Mouse (Mus musculus) cerebellum, adult 11-12 months (tissue): ENCODE measurements around the gene Rabgef1.

ENCODE experiments used
- DNase-seq: peaks from one replicate; pipeline ENCODE4 v3.0.0; 2022

Rabgef1 gene

DNA sequence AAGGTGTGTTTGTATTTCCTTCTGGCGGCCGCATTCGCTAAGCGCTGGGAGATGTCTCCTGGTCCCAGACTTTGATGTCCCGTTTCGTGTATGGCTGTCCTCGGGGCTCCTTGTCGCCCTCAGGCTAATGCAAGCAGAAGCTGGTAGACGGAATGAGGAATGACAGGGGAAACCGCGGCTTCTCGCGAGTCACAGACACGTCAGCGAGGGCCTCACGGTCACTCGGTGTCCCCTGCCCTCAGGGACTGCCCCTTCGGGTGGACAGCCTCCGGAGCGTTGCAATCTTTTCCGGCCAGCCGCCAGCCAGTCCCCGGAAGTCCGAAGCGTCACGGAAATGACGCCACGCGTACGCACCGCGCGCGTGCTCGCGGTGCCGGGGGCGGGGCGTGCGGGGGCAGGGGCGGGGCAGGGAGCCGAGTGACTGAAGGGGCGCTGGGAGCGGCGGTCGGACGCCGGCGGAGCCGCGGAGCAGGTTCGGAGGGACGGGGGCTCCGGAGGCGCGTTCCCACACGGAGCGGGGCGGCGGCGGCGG is at the start of gene Rabgef1:
Gene Rabgef1 (plus strand): TSS at position 376 of the 532 bp plus-strand sequence.
- DNase-seq: peak; percentile 94

- no peak for DNase-seq
These were observed 49.2 kb upstream of the Rabgef1 start for GRCm38 (mm10) chr5:130122355-130122754.

DNA sequence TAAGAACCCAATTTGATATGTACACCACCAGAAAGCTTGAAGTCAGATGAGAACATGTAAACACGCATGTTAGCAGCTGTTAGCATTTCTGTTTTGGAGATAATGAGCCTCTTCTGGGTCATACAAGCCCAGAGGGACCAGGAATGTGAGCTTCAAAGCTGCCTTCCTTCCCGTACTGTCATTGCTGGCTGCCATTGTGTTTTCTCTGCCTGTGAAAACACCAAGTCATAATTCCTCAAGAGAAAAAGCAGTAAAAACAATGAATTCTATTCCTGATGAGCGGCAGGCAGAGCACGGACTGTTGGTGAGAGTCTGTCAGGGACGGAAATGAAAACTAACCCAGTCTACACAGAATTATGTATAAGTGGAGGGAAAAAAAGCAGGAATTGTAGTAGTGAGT is 47.3 kb upstream of the Rabgef1 start:
- no peak for DNase-seq

GRCm38 (mm10) chr5:130128686-130129523 is 42.7 kb upstream of the Rabgef1 start:
- DNase-seq: no peak

GRCm38 (mm10) chr5:130129524-130129793 is 42.1 kb upstream of the Rabgef1 start:
- no peak for DNase-seq

- DNase-seq: no peak
These were observed 35.0 kb upstream of the Rabgef1 start for GRCm38 (mm10) chr5:130136597-130136996.

DNA sequence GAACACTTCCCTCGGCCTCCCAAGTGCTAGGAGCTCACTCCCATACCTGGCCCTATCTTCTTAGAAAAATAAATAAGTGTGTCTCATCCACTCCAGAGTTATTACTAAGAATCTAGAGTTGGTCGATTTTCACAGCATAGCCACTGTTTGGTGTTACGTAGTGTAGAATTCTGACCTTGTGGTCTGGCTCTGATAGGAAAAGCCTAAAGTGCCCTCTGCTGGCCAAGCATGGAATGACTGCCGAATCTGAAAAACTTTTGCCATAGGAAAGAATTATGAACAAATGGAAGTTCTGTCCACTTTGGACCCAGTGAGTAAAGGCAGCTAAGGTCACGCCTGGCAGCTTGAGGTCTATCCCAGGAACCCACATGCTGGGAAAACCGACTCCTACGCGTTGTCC is 32.2 kb upstream of the Rabgef1 start:
- DNase-seq: peak; percentile 61

DNA sequence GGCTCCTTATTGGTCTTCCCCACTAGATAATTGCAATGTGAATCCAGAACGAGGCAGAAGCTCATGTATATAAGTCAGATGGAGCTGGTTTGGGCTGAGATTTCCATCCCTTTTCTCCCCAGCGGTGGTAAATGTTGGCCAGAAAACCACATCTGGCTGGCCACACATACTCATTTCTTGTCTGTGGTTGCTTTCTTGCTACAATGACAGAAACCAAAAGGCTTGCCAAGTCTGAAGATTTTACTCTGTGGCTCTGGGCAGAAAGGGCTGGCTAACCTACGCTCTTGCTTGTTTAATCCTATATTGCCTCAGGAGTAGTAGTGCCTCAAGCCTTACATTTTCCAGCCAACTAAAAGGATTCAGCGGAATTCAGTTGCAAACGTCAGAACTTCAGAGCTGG is 30.5 kb upstream of the Rabgef1 start:
- DNase-seq: no peak

DNA sequence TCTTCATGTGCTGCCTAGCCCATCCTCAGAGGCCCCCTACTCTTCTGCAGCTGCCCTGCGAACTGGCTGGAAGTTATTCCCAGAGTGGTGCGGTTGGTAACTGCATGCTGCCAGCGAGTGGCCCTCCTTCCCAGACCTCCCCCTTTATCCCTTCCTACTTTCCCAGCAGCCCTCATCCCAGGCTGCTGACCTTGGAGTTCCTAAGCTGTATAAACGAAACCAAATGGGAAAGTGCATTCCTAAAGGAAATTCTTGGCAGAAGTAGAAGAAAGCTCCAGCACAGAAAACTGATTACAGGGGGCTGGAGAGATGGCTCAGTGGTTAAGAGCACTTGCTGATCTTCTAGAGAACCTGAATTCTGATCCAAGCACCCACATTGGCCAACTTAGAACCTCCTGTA is 29.6 kb upstream of the Rabgef1 start:
- DNase-seq: no peak

GRCm38 (mm10) chr5:130143101-130143500 is 28.5 kb upstream of the Rabgef1 start:
- DNase-seq: no peak

GRCm38 (mm10) chr5:130143977-130144333 is 27.6 kb upstream of the Rabgef1 start:
- peak; percentile 89 for DNase-seq

DNA sequence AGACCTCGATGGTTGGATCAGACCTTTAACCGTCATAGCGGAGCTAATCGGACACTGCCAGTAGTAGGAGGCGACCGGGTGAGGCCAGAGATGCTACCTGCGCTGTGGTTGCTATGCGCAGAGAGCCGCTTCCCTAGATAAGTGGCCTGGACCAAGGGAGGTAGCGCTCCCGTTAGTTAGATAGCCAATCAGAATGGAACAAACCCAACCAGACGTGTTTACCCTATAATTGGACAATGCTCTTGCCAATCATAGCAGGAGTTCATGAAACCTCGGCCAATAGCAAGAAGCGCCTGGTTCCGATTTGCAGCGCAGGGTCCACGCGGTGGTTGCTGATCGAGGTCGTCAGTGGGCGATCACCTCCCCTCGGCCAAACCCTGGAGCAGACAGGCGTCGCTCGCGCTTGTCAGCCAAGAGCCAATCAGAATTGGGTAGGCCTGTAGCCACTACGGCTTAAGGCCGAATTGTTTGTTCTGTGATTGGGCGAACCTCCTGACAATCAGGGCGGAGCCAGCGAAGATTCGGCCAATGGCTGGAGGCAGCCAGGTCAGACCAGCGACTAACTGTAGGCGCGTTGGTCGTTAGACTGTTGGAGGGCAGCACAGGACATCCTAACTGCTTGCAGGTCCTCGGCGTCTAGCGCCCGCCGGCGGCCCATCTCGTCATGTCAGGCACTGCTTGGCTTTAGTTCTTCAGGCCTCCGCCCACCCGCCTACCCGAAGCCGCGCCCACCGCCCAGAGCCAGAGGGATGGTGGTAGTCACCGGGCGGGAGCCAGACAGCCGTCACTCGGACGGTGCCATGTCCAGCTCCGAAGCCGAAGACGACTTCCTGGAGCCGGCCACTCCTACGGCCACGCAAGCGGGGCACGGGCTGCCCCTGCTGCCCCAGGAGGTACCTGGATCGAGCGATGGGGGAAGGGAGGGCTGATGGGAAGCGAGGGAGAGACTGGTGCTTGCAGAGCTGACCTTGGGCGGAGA is 27.0 kb upstream of the Rabgef1 start, which contains the start of gene Kctd7:
Gene Kctd7 (plus strand): TSS at position 528 of the 979 bp plus-strand sequence.
- DNase-seq: peak; percentile 99

DNA sequence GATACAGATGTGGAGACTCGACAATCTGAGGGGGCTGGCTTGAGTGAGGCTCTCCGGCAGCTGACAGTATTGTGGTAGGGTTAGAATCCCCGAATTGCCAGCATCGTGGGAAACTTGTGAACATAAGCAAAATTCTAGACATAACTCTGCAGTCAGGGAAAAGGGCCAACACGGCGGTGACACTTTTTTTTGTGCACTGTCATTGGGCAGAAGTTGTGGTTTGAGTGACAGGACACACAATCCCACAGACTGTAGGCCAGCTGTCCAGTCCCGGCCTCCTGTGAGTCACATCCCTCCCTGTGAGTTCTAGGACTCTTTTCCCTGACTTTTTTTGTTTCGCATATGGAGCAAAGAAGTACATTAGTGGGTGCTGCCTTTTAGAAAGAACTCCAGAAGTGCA is 25.6 kb upstream of the Rabgef1 start:
- peak; percentile 37 for DNase-seq

DNA sequence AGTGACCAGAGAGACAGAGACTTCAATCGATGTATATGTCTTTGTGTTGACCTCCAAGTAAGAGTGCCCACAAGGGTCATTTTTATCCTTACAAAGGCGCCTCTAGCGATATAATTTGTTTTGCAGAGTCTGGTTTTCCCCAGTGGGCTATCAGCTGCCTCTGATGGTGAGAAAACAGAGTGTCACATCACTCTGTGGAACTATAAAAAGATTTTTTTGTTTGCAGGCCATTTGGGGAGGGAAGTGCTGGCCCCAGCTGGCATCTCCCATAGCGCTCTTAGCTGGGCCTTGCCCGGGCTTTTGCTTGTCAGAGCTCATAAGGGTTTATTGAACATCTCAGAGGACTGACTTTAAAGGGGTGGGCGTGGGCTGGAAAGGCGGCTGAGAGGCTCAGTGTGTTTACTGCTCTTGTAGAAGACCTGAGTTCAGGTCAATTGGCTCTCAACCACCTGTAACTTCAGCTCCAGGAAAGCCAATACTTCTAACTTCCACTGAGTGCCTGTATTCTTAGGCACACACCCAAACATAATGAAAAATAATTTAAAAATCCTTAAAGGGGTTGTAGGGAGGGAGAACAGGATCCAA is 21.8 kb upstream of the Rabgef1 start:
- no peak for DNase-seq

GRCm38 (mm10) chr5:130154286-130154685 is 17.3 kb upstream of the Rabgef1 start:
- DNase-seq: no peak

DNA sequence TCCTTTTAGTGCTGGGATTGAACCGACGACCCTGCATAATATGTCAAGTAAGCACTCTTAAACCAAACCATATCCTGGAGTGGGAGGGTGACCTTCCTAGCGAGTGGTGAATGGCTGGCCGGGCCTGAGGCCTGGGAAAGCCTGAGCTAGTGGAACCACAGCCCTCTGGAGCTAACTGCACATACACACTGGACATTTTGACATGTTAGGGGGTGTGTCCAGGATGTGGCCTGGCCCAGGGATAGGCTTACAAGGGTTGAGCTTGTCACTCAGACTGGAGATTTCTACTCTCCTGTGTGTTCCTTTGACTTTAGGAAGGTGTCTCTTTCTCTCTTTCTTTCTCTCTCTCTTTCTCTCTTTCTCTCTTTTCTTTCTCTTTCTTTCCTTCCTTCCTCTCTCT is 13.1 kb upstream of the Rabgef1 start:
- no peak for DNase-seq

DNA sequence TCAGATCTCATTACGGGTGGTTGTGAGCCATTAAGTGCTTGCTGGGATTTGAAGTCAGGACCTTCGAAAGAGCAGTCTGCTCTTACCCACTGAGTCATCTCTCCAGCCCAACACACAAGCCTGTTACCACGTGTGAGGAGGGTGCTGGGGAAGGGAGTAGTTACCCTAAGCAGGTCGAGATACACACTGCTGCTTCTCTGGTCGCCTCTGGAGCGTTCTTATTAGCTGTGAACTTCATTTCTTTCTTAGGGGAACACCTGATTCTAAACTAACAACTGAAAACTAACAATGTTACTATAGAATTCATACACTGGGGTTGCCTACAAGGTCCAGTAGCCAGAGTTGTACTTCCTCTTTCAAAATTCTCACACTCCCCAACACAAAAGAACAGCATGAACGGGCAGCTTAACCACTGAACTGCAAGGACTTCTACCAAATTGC is 11.8 kb upstream of the Rabgef1 start:
- DNase-seq: no peak

DNA sequence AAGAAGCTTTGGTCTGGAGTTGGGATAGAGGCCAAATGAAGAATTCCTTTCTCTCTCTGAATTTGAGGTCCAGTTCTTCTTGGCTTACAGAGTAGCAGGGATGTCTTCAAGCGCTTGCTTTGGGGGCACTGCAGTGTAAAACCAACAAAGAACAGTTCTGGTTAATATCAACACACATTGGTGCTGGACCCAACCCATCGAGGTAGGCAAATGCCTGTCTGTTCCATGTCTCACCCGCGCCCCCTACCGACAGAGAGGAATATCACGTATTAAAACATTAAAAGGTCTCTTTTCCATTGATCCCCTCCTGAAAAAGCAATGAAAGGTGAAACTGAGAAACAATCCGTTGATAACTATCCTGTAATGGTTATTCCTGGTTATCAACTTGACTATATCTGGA is 7.9 kb upstream of the Rabgef1 start:
- peak; percentile 58 for DNase-seq

DNA sequence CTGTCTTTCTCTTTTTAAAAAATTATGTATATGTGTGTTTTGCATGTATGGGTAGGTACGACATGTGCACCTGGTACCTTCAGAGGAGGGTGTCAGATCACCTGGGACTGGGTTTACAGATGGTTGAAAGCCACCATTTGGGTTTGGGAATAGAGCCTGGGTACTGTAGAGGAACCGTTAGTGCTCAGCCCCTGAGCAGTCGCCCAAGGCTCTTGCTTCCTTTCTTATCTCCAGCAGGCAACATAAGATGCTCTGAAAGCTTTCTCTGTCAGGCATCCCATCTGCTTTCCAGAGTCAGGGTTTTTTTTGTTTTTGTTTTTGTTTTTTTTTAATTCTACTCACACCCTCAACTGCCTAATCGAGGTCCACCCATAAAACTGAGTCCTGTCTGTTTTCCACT is 6.4 kb upstream of the Rabgef1 start:
- DNase-seq: no peak

DNA sequence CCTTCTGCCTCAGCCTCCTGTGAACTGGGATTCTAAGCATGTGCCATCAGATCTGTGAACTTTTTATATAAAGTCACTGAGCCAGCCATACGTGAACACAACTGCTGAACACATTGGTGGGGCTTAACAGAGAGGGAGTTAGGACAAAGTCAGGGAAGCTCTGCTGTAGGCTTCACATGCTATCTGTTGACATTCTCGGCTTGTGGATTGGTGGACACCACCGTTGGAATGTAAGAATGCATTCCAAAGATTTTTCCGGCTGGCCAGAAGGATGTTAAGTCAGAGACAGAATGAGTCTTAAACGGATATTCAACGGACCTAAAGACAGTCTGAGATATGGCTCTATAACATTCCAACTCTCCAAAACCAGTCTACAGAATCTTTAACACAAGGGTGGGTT is 2.5 kb upstream of the Rabgef1 start:
- no peak for DNase-seq

DNA sequence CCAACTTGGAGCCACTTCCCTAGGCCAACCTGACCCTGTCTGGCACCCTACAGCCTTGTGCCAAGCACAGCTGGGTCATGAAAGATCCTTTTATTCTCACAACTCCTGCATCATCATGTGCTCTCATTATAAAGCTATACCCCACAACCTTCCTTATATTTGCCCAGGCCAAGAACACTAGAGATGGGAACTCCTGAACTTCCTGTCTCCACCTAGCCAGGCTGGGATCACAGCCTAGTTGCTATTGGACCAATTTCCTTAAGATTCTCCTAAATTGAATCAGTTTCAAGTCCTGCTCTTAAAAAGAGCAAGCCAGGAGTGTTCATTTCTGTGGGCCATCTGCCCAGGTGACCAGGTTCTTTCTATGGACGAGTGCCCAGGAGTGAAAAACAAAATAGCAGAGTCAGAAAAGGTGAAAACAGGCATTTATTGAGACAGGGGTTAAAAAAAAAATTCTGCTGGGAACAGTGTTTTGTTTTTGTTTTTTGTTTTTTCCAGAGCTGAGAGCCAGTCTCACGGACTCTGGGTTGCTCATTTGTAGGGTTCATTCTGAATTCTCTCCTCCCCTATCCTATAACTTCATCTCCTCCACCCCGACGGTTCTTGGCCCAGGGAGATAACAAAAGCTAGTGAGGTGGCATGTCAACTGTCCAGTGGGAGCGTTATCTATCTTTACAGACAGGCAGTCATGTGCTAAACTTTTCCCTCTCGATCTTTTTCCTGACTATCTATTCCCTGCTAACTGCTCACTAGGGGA is 754 bp upstream of the Rabgef1 start:
- DNase-seq: no peak

DNA sequence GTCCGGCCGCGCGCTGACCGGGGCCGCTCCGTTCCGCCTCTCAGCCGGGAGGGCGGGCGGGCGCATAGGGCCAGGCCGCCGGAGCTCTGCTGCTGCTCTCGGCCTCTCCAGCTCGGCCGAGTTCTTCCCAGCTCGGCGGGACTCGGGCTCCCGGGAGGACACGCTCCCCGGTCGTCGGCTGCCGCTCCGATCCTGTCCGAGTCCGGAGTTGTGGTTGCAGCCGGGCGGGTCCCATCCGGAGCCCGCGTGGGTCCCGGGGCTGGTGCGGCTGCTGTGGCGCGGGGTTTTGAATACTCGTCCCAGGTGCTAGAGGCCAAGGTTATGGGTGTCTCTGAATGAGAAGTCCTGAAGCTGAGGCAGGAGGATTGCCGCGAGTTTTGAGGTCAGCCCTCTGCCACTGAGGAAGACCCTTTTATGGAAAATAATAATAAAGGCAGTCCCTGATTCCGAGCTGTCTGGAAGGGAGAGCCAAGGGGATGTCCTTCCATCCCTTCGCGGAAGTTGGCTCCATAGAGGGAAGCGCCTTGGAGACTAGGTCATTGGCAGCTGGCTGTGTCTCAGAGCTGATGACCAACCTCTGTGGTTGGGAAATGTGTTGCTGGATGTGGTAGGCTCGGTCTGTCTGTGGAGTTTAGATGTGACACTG is 481 bp downstream of the Rabgef1 start:
- no peak for DNase-seq
